Mouse (Mus musculus) layer of hippocampus, postnatal 10 days (tissue): ENCODE measurements around the gene Acox3. TPM values are rescaled to one million over a fixed set of nuclear protein-coding genes. Genes with fewer than 3 reads are reported as not detected.
A peak's percentile ranks its signal among the peaks of the same experiment; 100 is the strongest.

Experiments used
- DNase-seq, 2 experiments: peaks; one replicate each; pipeline ENCODE4 v3.0.0; 2021; ENCODE audit warnings: low spot score in 2 of 2
- total RNA-seq, 2 experiments: library from RNA; stranded (reverse); gene quantifications; 2 replicates each; pipeline ENCODE4 v1.2.3; 2021

The Acox3 gene
- total RNA-seq, 2 experiments from 2014 or later = 26.8 to 31.6 TPM

- no peak for DNase-seq
These were observed 27.5 kb downstream of the Acox3 start for GRCm38 (mm10) chr5:35610381-35610780.

GRCm38 (mm10) chr5:35611170-35611569 lies 28.3 kb downstream of the Acox3 start:
- no peak for DNase-seq

GRCm38 (mm10) chr5:35611900-35612299 lies 29.1 kb downstream of the Acox3 start:
- peak; percentile 49 to 50 for DNase-seq

GRCm38 (mm10) chr5:35612722-35613121 lies 29.9 kb downstream of the Acox3 start:
- DNase-seq = no peak

- no peak for DNase-seq
These were observed 34.1 kb downstream of the Acox3 start for GRCm38 (mm10) chr5:35616943-35617342.

GRCm38 (mm10) chr5:35621114-35621513 lies 38.3 kb downstream of the Acox3 start:
- DNase-seq = no peak

- no peak for DNase-seq
These were observed 41.0 kb downstream of the Acox3 start for GRCm38 (mm10) chr5:35623831-35624230.

- no peak for DNase-seq
These were observed 42.0 kb downstream of the Acox3 start for GRCm38 (mm10) chr5:35624751-35625239.

- DNase-seq = no peak
These were observed 43.6 kb downstream of the Acox3 start for GRCm38 (mm10) chr5:35626408-35626807.

- no peak for DNase-seq
These were observed 44.5 kb downstream of the Acox3 start for GRCm38 (mm10) chr5:35627307-35627840.

- peak; percentile 59 to 65 for DNase-seq
These were observed 45.8 kb downstream of the Acox3 start for GRCm38 (mm10) chr5:35628685-35629084.

GRCm38 (mm10) chr5:35629333-35629732 lies 46.5 kb downstream of the Acox3 start:
- DNase-seq = no peak

- DNase-seq = no peak
These were observed 47.9 kb downstream of the Acox3 start for GRCm38 (mm10) chr5:35630706-35631105.

- no peak for DNase-seq
These were observed 48.4 kb downstream of the Acox3 start for GRCm38 (mm10) chr5:35631224-35631623.

- DNase-seq = no peak
These were observed 48.9 kb downstream of the Acox3 start for GRCm38 (mm10) chr5:35631755-35632154.

- no peak for DNase-seq
These were observed 50.0 kb downstream of the Acox3 start for GRCm38 (mm10) chr5:35632841-35633240.

GRCm38 (mm10) chr5:35636016-35636415 lies 53.2 kb downstream of the Acox3 start:
- DNase-seq = no peak

- DNase-seq = no peak
These were observed 59.2 kb downstream of the Acox3 start for GRCm38 (mm10) chr5:35641961-35642584.

- DNase-seq = no peak
These were observed 60.7 kb downstream of the Acox3 start for GRCm38 (mm10) chr5:35643401-35644048.

GRCm38 (mm10) chr5:35644082-35644481 lies 61.2 kb downstream of the Acox3 start:
- no peak for DNase-seq

- peak; percentile 52 to 61 for DNase-seq
These were observed 63.2 kb downstream of the Acox3 start for GRCm38 (mm10) chr5:35645938-35646493.

- no peak for DNase-seq
These were observed 64.1 kb downstream of the Acox3 start for GRCm38 (mm10) chr5:35646927-35647326.
